Mouse (Mus musculus): ENCODE measurements at regions not wholly inside any gene's neighbourhood (a gene's known extent, or its start where the extent isn't known, plus 50 kb on each side); places are given as distances from the start of the nearest gene placed in this dataset.

GRCm38 (mm10) chr4:53915326-53915725 is 89.5 kb downstream of the Tmem38b start:
- intact Hi-C loops (cut with DNase I): no loop called here
- no peak for DNase-seq (ENCODE audit: low spot score in 2 of 2)

GRCm38 (mm10) chr4:53919188-53919587 is 93.3 kb downstream of the Tmem38b start:
- intact Hi-C loops (cut with DNase I): loop anchor here (1.0 kb wide), 1 partner anchor 35 kb away; no protein-coding TSS in a partner anchor
- peak; percentile 66 to 78 for DNase-seq (ENCODE audit: low spot score in 2 of 2)

GRCm38 (mm10) chr4:53920587-53920986 is 94.7 kb downstream of the Tmem38b start:
- DNase-seq (ENCODE audit: low spot score in 2 of 2): no peak
- intact Hi-C loops (cut with DNase I): no loop called here

- no peak for DNase-seq (ENCODE audit: low spot score in 2 of 2)
- intact Hi-C loops (cut with DNase I): loop anchor here (5.0 to 10.0 kb wide), 3 partner anchors 1014 to 1311 kb away; partner anchors contain the start of gene Zfp462
Measured at GRCm38 (mm10) chr4:53931068-53931467, 105.2 kb downstream of the Tmem38b start.

GRCm38 (mm10) chr4:53931499-53931898 is 105.7 kb downstream of the Tmem38b start:
- DNase-seq (ENCODE audit: low spot score in 2 of 2): peak; percentile 37 to 65
- intact Hi-C loops (cut with DNase I): loop anchor here (5.0 to 10.0 kb wide), 3 partner anchors 1013 to 1311 kb away; partner anchors contain the start of gene Zfp462

GRCm38 (mm10) chr4:53935306-53935705 is 109.5 kb downstream of the Tmem38b start:
- intact Hi-C loops (cut with DNase I): loop anchor here (10.0 kb wide), 2 partner anchors 1009 to 1099 kb away; partner anchors contain the start of gene Zfp462
- no peak for DNase-seq (ENCODE audit: low spot score in 2 of 2)

GRCm38 (mm10) chr4:53948736-53949135 is 122.9 kb downstream of the Tmem38b start:
- intact Hi-C loops (cut with DNase I): no loop called here

GRCm38 (mm10) chr4:53949164-53949563 is 123.3 kb downstream of the Tmem38b start:
- intact Hi-C loops (cut with DNase I): no loop called here
- DNase-seq (ENCODE audit: low spot score in 2 of 2): no peak

More at GRCm38 (mm10) chr4:53948736-53949135, 122.9 kb downstream of the Tmem38b start:
- no peak for DNase-seq (ENCODE audit: low spot score in 2 of 2)

- no peak for DNase-seq (ENCODE audit: low spot score in 2 of 2)
- intact Hi-C loops (cut with DNase I): no loop called here
Measured at GRCm38 (mm10) chr4:53950496-53950895, 124.7 kb downstream of the Tmem38b start.

- intact Hi-C loops (cut with DNase I): no loop called here
- DNase-seq (ENCODE audit: low spot score in 2 of 2): no peak
Measured at GRCm38 (mm10) chr4:53951003-53951733, 125.3 kb downstream of the Tmem38b start.

- intact Hi-C loops (cut with DNase I): no loop called here
- no peak for DNase-seq (ENCODE audit: low spot score in 2 of 2)
Measured at GRCm38 (mm10) chr4:53951734-53952109, 125.9 kb downstream of the Tmem38b start.

- DNase-seq (ENCODE audit: low spot score in 2 of 2): no peak
- intact Hi-C loops (cut with DNase I): no loop called here
Measured at GRCm38 (mm10) chr4:53952288-53952687, 126.4 kb downstream of the Tmem38b start.

- intact Hi-C loops (cut with DNase I): no loop called here
- DNase-seq (ENCODE audit: low spot score in 2 of 2): no peak
Measured at GRCm38 (mm10) chr4:53962458-53962857, 136.6 kb downstream of the Tmem38b start.

GRCm38 (mm10) chr4:53970461-53970860 is 144.6 kb downstream of the Tmem38b start:
- intact Hi-C loops (cut with DNase I): no loop called here
- no peak for DNase-seq (ENCODE audit: low spot score in 2 of 2)

- intact Hi-C loops (cut with DNase I): no loop called here
Measured at GRCm38 (mm10) chr4:53970960-53971359, 145.1 kb downstream of the Tmem38b start.

GRCm38 (mm10) chr4:53976036-53976638 is 150.3 kb downstream of the Tmem38b start:
- intact Hi-C loops (cut with DNase I): no loop called here
- DNase-seq (ENCODE audit: low spot score in 2 of 2): no peak

More at GRCm38 (mm10) chr4:53970960-53971359, 145.1 kb downstream of the Tmem38b start:
- no peak for DNase-seq (ENCODE audit: low spot score in 2 of 2)

- intact Hi-C loops (cut with DNase I): no loop called here
- no peak for DNase-seq (ENCODE audit: low spot score in 2 of 2)
Measured at GRCm38 (mm10) chr4:53986519-53987301, 160.9 kb downstream of the Tmem38b start.

- intact Hi-C loops (cut with DNase I): no loop called here
- no peak for DNase-seq (ENCODE audit: low spot score in 2 of 2)
Measured at GRCm38 (mm10) chr4:53987536-53987935, 161.7 kb downstream of the Tmem38b start.

- no peak for DNase-seq (ENCODE audit: low spot score in 2 of 2)
- intact Hi-C loops (cut with DNase I): no loop called here
Measured at GRCm38 (mm10) chr4:54021069-54021829, 195.4 kb downstream of the Tmem38b start.

Measured in left cerebral cortex, postnatal 14 days (tissue).